Mouse (Mus musculus) gastrocnemius, postnatal 10 days (tissue): ENCODE measurements at regions not wholly inside any gene's neighbourhood (a gene's known extent, or its start where the extent isn't known, plus 50 kb on each side); places are given as distances from the start of the nearest gene placed in this dataset.

Source experiments
- DNase-seq: peaks from one replicate; pipeline ENCODE4 v3.0.0; 2021; ENCODE audit warnings: mixed read lengths

- no peak for DNase-seq
Observed at GRCm38 (mm10) chr8:90635766-90636492, 181.3 kb downstream of the Gm19935 start.

DNA sequence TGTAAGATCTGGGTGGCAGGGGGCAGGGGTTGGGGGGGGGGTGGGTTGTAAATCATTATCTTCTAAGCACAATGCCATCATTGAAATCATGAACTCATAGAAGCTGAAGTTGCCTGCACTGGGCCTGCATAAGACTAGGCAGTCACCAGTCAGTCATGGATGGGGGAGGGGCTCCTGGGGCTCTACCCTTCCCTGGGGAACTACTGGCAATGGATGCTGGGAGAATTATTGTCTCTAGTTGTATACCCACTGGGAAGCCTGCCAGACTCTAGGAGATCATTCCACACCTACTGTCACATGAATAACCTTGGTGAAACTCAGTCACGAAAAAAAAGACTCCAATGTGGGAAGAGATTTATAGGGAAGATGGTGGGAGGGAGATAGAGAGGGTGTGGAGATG is 186.4 kb downstream of the Gm19935 start:
- no peak for DNase-seq

- DNase-seq, result no peak
Observed at GRCm38 (mm10) chr8:90608410-90608809, 208.8 kb downstream of the Gm19935 start.

- DNase-seq, result no peak
Observed at GRCm38 (mm10) chr8:90600946-90601695, 216.1 kb downstream of the Gm19935 start.

- no peak for DNase-seq
Observed at GRCm38 (mm10) chr8:90597376-90597775, 219.8 kb downstream of the Gm19935 start.

GRCm38 (mm10) chr8:90579426-90579825 is 231.3 kb upstream of the Tox3 start:
- DNase-seq, result no peak

DNA sequence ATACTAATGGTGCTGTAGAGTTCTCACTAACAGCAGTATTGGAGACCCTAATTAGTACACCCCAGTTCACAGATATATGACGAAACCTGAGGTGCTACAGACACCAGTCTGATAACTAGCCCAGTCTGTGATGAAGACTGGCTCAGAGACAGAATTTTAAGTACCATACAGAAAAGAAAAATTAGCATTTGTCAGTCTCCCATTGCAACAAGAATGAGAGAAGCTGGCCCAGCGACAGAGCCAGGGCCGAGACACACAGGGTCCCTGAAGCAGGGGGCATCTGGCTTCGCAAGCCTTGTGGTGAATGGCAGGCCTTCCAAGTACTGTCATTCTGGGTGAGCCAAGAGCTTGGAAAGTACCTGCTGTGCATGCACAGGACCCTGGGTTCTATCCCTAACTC is 228.8 kb upstream of the Tox3 start:
- DNase-seq, result no peak

- DNase-seq, result no peak
Observed at GRCm38 (mm10) chr8:90574676-90575075, 226.5 kb upstream of the Tox3 start.

DNA sequence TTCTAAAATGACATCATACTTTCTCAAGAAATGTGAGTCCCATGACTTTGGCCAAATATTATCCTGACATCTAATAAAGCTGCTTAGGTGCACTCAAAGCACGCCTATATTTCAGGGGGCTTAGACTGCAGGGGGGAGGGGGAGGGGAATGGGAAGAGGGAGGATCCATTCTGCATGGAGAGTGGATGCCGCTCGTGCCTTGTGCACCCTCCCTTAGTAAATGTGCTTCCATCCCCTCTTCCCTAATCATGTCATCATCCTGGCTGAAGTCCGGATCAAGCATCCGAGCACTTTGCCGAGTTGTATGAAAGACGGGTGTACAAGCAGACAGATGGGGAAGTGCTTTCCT is 207.9 kb upstream of the Tox3 start:
- no peak for DNase-seq

- DNase-seq, result peak; percentile 24
Observed at GRCm38 (mm10) chr8:90555415-90556078, 207.4 kb upstream of the Tox3 start.

DNA sequence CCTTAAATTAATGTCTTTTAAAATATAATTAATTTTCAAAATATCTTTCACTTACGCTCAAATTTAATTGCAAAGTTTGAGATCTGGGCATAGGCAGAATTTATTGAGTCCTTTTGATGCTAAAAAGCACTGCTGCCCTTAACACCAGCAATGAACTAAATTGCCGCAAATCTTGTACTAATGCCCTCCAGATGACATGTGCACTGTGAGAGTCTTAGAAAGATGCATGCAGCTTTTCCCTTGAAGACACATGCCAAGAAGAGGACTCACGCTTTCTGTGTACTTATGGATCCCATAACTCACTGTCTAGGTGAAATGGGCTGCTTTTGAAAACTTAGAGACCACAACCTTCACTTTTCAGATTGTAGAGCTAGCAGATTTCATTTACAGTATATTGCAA is 199.1 kb upstream of the Tox3 start:
- DNase-seq, result no peak

GRCm38 (mm10) chr8:90542619-90543018 is 194.5 kb upstream of the Tox3 start:
- DNase-seq, result no peak

DNA sequence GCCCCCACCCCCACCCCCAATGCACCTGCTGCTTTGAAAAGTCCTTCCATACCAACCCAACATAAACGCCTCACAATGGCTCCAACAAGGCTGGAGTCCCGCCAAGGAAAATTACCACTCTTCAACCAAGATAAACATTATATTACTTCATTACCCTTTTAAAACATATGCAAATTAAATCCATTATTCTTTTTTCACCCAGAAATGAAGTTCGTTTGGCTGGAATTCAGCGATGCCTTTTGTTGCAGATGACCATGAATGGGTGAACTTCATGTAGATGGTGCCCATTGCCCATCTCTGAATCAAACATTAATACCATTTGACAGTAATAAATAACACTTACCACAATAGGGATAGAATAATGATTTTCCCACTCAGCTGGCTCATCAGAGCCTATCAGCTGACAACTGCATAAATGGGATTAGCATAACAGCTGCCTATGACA is 188.1 kb upstream of the Tox3 start:
- DNase-seq, result no peak

DNA sequence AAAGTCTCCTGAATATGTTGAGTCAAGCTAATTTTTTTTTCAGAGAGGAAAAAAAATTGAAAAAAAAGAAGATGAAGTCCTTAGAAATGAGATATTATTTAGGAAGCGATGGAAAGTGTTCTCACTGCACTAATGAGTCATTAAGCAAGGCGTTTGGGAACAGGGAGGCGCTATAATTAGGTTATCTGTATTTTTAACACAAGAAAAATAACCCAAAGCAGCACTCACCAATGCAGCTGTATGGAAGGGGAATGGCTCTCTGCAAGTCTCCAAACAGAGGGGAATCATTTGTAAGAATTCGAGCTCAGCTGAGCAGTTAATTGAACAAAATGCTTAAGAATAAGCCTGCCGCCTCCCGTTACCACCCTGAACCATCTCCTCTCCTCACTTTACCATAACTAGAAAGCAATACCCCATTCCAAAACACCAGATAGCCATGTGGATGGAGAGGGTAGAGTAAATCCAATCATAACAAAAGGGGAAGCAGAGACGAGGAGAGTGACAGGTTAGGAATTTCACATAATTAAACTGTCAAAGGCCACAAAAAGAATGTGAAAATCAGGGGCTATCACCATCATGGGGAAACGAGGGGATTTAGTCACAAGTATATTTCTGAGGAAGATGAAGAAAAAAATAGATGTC is 187.5 kb upstream of the Tox3 start:
- DNase-seq, result no peak

DNA sequence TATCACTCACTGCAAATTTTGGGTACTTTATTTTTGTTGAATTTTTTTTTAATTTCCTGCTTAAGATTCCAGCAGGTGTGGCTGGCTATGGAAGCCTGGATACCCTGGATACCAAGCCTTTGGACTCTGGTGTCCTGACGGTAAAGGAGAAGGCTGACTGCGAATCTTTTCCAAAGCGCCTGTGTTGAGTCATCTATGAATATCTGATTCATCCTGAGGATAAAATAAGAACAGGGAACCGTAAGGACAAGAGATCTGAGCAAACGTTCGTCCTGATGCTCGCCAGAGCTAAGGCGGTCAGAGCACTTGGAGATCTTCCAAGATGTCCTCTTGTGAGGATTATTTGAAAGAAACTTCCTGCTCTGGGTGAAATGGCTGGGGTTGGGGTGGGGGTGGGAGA is 173.2 kb upstream of the Tox3 start:
- no peak for DNase-seq

DNA sequence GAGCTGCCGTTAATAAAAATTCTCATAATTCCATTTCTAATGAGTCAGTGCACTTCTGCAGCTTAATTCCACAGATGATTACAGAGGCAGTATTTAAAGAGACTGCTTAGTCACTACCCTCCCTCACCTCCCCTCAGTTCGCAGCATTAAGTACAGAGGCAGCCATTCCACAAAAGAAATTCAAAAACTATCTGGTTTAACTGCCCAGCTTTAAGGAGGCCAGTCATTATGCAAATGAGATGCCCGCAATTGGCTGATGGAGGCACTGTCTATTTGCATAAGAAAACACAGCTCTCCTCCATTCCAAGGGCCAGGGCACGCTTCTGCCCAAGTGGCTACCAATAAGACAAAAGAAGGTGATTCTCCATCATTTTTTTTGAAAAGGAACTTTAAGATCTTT is 172.0 kb upstream of the Tox3 start:
- no peak for DNase-seq

GRCm38 (mm10) chr8:90519567-90519966 is 171.4 kb upstream of the Tox3 start:
- no peak for DNase-seq

DNA sequence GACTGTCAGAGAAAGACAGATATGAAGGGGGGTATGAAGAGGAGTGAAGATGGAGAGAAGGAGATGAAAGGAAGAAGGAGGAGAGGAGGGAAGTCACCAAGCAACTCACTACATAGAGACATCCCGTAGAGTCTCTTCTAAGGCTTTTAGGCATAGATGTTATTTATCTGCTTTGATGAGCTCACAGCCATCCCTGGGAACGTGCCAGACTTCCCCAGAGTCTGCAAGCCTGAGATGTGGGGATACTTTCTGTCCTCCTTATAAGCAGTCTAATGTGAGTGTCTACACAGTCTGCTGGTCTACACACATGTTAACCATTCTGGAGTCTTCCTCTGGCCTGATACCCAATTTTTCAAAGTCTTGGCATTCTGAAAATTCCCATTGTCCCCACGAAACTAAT is 166.0 kb upstream of the Tox3 start:
- no peak for DNase-seq

GRCm38 (mm10) chr8:90513601-90514000 is 165.5 kb upstream of the Tox3 start:
- no peak for DNase-seq

DNA sequence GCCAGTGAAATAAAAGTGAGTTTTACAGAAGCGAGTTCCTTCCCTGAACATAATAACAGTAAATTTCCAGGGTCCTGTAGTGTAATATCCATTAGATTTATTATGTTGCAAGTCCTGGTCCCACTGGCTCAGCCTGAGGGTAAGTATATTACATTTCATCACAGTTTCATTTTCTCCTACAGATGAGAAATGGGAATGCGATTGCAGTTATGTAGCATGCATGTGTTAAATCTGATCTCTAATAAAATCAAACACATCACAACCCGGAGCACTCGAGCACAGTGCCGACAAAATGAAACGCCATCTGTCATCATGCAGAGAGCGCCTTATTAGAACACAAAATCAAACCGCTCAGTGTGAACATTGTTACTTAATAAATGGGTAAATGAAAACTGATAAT is 165.0 kb upstream of the Tox3 start:
- no peak for DNase-seq

GRCm38 (mm10) chr8:90512594-90512993 is 164.5 kb upstream of the Tox3 start:
- DNase-seq, result no peak

DNA sequence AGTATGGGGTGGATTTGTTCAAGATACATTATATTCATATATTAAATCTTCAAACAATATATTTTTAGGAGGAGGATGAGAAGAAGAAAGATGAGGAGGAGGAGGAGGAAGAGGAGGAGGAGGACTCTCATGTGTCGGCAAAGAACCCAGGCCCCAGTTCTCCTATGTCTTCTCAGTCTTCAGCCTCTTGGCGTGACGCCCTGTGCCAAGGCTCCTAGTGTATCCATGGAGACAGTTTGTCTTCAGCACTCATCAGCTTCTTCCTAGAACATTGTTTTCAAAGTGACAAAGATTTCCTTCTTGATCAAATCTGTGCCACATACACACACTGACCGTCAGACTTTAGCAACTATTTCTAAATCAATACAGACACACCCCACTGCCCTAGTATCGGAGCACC is 156.4 kb upstream of the Tox3 start:
- no peak for DNase-seq

GRCm38 (mm10) chr8:90503306-90503705 is 155.2 kb upstream of the Tox3 start:
- DNase-seq, result no peak
